Mouse (Mus musculus): ENCODE measurements around the gene Rnf123.

DNA sequence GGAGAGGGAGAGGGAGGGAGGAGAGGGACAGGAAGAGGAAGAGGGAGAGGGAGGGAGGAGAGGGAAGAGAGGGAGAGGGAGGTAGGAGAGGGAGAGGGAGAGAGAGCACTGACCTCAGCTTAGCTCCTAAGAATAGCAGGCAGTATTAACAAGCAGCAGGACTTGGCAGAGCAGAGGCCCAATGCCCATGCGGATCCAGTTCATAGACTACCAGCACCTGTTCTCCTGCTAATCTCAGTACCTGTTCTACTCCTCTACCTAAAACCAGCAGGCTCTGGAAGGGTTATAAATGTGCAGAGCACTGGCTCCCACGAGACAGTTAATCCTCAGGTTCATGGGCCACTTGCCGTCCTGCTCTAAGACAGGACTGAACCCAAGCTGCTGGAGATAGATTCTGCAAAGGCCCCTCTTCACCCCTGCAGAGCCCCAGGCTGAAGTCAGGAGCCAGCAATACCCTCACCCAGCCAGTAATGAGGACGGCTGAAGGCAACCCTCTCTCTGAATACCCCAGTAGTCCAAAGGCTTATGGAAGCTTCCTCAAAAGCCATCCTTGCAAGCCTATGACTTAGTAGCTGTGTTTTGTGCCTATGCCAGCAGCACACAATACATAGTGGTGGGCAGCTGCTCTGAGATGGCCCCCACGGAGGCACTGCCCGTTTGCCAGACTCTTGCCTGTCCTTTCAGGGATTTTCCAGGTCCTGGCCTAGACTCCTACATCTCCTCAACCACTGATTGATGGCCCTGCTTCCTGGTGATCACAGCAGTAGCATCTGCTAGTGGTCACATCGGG is 9.8 kb downstream of the Rnf123 start:
- TF ChIP-seq CTCF (IDR thresholded peaks at IDR 0.05; ENCODE audit: insufficient read depth, low read depth, low read length) (no peak), POLR2A (IDR thresholded peaks at IDR 0.05; ENCODE audit: insufficient read depth, low read depth, low read length) (no peak)

Data from olfactory bulb, adult 2 months (tissue).